Mouse (Mus musculus) hindbrain, postnatal 0 days (tissue): ENCODE results near the gene Lmtk3. TPM values are rescaled to one million over a fixed set of nuclear protein-coding genes. Genes with fewer than 3 reads are reported as not detected.
A peak's percentile ranks its signal among the peaks of the same experiment; 100 is the strongest.

Experiments
- ATAC-seq: fragments of 200-750 bp; cut with Nextera tagmentation; 2 replicates; pipeline ENCODE4 v1.8.0; 2017; ENCODE audit warnings: mild to moderate bottlenecking, moderate TSS enrichment, moderate library complexity
- DNase-seq: peaks from one replicate; pipeline ENCODE4 v3.0.0-alpha.2; 2015; ENCODE audit warnings: low spot score
- H3K27ac ChIP-seq: fragments of 300-500 bp; sonication (generic); 2 replicates; pipeline ENCODE4 v1.5.1; 2014; ENCODE audit warnings: mild to moderate bottlenecking
- H3K27me3 ChIP-seq: fragments of 300-500 bp; sonication (generic); 2 replicates; pipeline ENCODE4 v1.6.1; 2014; ENCODE audit warnings: low read length, mixed read lengths; ENCODE audit not compliant: insufficient read depth
- H3K36me3 ChIP-seq: fragments of 300-500 bp; sonication (generic); 2 replicates; pipeline ENCODE4 v1.6.1; 2014; ENCODE audit warnings: low read length, mixed read lengths; ENCODE audit not compliant: insufficient read depth
- H3K4me1 ChIP-seq: fragments of 300-500 bp; sonication (generic); 2 replicates; pipeline ENCODE4 v1.6.1; 2014; ENCODE audit warnings: antibody characterized with exemption, low read length, mixed read lengths; ENCODE audit not compliant: insufficient read depth
- H3K4me2 ChIP-seq: fragments of 300-500 bp; sonication (generic); 2 replicates; pipeline ENCODE4 v1.6.1; 2014; ENCODE audit warnings: low read depth, mild to moderate bottlenecking, low read length, moderate library complexity, mixed read lengths
- H3K4me3 ChIP-seq: fragments of 300-500 bp; sonication (generic); 2 replicates; pipeline ENCODE4 v1.5.1; 2014; ENCODE audit warnings: low read length
- H3K9ac ChIP-seq: fragments of 300-500 bp; sonication (generic); replicated peaks from 2 replicates; pipeline ENCODE4 v1.6.1; 2014; ENCODE audit warnings: mild to moderate bottlenecking, low read length, moderate library complexity, mixed read lengths
- H3K9me3 ChIP-seq: fragments of 300-500 bp; sonication (generic); 2 replicates; pipeline ENCODE4 v1.6.1; 2016; ENCODE audit warnings: low read length, mixed read lengths
- CTCF ChIP-seq: IDR thresholded peaks from 2 replicates; pipeline ENCODE4 v1.5.1; 2016; ENCODE audit warnings: antibody characterized with exemption, control low read depth, low read depth
- WGBS: fragments of 180-500 bp; shearing (Covaris S2); extraction: QIAGEN DNeasy Blood & Tissue Kit; methylation state at CpG from one replicate; pipeline ENCODE4 v1.1.7; 2014; 5-methylcytosine and 5-hydroxymethylcytosine counted together
- polyA plus RNA-seq: library from polyadenylated mRNA; unstranded; fragments of >200 nt; fragmentation: Nextera tagmentation; extraction: Ambion mirVana; gene quantifications from 2 replicates; pipeline ENCODE4 v1.2.1, GENCODE M21; 2015
- total RNA-seq: library from RNA; depleted of rRNA; stranded (reverse); fragments of >200 nt; gene quantifications from 2 replicates; pipeline ENCODE4 v1.2.3, GENCODE M21; 2014

Lmtk3 gene
- total and polyA plus RNA-seq, 2 experiments from 2014 or later, result 13.6 to 125 TPM

DNA sequence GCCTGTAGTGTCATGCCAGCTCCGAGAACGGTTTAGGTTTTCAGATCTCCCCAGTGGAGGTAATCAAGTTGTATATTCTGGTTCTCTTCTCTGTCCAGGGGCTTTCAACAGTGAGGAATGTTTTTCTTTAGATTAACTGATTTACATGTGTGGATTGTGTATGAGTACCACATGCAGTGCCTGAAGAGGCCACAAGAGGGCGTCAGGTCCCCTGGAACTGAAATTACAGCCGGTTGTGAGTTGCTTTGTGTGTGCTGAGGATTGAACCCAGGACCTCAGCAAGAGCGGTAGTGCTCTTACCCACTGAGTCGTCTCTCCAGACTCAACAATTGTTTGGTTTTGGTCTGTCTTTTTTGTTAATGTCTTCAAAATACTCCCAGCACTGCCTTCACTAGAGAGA lies 37.0 kb upstream of the Lmtk3 start:
- H3K36me3 ChIP-seq, result no peaks in the 10 kb centered on the region
- H3K4me1 ChIP-seq, result no peaks in the 10 kb centered on the region
- H3K27me3 ChIP-seq, result no peaks in the 10 kb centered on the region
- H3K4me2 ChIP-seq, result no peak overlapping the region
- DNase-seq (no peak), ATAC-seq (no peak)
- H3K27ac ChIP-seq, result no peak overlapping the region
- H3K9ac ChIP-seq, result no peak overlapping the region
- 67% methylated on average over 6 of the region's 6 CpGs for WGBS
- peak; percentile 54 for TF ChIP-seq CTCF
- H3K4me3 ChIP-seq, result no peak overlapping the region
- H3K9me3 ChIP-seq, result no peaks in the 10 kb centered on the region

DNA sequence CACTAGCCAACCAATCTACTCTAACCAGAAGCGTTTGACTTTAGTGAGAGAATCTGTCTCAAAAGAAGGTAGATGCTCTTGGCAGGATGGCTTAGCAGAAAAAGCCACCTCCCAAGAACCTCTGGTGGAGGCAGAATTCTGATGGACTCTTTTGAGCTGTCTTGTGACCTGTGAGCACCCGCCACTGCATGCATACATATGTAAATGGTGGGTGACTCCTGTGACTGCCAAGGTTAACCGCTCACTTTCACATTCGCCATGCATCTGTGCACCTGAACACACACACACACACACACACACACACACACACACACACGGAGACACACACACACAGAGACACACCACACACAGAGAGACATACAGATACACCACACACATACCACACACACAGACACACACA lies 36.1 kb upstream of the Lmtk3 start:
- DNase-seq, result no peak
- ATAC-seq, result no peak
- H3K36me3 ChIP-seq, result no peaks in the 10 kb centered on the region
- TF ChIP-seq CTCF, result no peak
- no peaks in the 10 kb centered on the region for H3K9me3 ChIP-seq
- H3K4me3 ChIP-seq, result no peak overlapping the region
- H3K9ac ChIP-seq, result no peak overlapping the region
- 89% methylated on average over 5 of the region's 5 CpGs for WGBS
- H3K27ac ChIP-seq, result no peak overlapping the region
- H3K4me2 ChIP-seq, result no peak overlapping the region
- H3K4me1 ChIP-seq, result no peaks in the 10 kb centered on the region
- H3K27me3 ChIP-seq, result no peaks in the 10 kb centered on the region

DNA sequence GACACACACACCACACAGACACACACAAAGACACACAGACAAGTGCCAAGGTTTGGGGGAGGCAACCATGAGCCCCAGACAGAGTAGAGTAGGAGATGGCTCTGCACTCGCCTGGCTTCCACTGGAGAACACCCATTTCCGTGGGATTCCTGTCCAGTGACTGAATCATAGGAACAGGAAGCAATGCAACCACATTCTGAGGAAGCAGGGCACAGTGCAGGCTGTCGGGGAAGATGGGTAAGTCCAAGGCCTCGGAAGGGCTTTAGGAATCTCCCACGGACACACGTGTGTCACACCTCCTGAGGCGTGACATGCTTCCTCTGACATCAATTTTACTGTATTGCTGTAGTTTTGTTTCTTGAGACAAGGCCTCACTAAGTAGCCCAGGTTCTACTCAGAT lies 35.4 kb upstream of the Lmtk3 start:
- Histone ChIP-seq H3K9me3 (no peaks in the 10 kb centered on the region), H3K27me3 (no peaks in the 10 kb centered on the region), H3K4me2 (no peak overlapping the region), H3K27ac (no peak overlapping the region), H3K4me1 (no peaks in the 10 kb centered on the region), H3K4me3 (no peak overlapping the region), H3K36me3 (no peaks in the 10 kb centered on the region), H3K9ac (no peak overlapping the region)
- DNase-seq (no peak), ATAC-seq (no peak)
- WGBS, result 83% methylated on average over 7 of the region's 7 CpGs
- no peak for TF ChIP-seq CTCF

DNA sequence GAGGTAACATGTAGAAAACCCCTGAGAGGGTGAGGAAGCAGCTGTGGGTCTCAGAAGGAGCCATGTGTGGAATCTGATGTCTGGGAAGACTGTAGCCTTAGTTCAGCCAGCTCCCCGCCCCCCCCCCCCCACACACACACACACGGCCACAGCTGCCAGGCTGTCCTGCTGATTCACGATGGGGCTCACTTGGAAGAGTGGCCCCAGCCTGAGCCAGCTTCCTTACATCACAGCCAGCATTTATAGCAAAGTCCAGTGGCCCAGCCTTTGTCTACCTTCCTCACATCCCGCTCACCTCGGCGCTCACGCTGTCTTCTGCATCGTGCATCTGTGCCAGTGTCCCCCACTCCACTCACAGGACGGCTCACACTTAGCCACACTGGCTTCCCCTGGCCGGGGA lies 34.1 kb upstream of the Lmtk3 start:
- no peaks in the 10 kb centered on the region for H3K36me3 ChIP-seq
- no peaks in the 10 kb centered on the region for H3K9me3 ChIP-seq
- H3K27ac ChIP-seq, result no peak overlapping the region
- 39% methylated on average over 9 of the region's 10 CpGs for WGBS
- ATAC-seq, result 0 out of 2 replicates have a peak, but pooled peaks have one; percentile 44
- no peaks in the 10 kb centered on the region for H3K27me3 ChIP-seq
- no peaks in the 10 kb centered on the region for H3K4me1 ChIP-seq
- no peak for DNase-seq
- H3K4me2 ChIP-seq, result no peak overlapping the region
- no peak for TF ChIP-seq CTCF
- H3K4me3 ChIP-seq, result no peak overlapping the region
- no peak overlapping the region for H3K9ac ChIP-seq

DNA sequence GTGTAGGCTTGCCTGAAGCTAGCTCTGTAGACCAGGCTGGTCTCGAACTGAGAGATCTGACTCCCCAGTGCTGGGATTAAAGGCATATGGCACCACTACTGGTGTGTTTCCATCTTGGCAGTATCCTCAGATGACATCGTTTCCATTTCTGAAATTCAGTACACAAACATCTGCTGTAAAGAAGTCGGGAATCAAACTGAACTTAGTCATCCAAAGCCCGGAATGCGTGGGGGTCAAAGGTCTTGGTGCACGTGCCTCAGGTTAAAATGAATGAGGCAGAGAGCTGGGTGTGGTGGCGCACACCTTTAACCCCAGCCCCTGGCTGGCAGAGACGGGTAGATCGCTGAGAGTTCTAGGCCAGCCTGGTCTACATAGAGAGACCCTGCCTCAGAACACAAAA lies 33.4 kb upstream of the Lmtk3 start:
- Histone ChIP-seq H3K9me3 (no peaks in the 10 kb centered on the region), H3K36me3 (no peaks in the 10 kb centered on the region), H3K4me1 (no peaks in the 10 kb centered on the region), H3K9ac (no peak overlapping the region), H3K4me2 (no peak overlapping the region), H3K27ac (no peak overlapping the region), H3K27me3 (no peaks in the 10 kb centered on the region), H3K4me3 (no peak overlapping the region)
- no peak for TF ChIP-seq CTCF
- DNase-seq, result no peak
- WGBS, result 75% methylated on average over 9 of the region's 9 CpGs
- ATAC-seq, result no peak

DNA sequence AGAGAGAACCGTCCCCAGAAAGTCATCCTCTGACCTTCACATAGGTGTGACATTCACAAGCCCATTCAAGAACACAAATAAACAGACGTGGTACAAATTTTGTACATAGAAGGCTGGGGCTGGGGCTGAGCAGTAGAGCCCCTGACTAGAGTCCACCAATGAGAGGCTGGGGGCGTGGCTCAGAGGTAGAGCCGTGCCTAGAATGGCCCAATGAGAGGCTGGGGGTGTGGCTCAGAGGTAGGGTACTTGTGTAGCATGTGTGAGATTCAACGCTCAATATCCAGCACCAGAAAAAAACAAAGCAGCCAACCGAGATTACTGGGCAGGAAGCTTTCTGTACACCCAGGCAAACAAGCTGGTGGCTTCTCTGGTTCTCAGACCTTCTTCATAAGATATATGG lies 27.8 kb upstream of the Lmtk3 start:
- H3K9ac ChIP-seq, result no peak overlapping the region
- H3K27me3 ChIP-seq, result peaks cover 6% of the 10 kb centered on the region; the same call in 1 of the 2 replicates
- ATAC-seq (no peak), DNase-seq (no peak)
- 52% methylated on average over 6 of the region's 6 CpGs for WGBS
- no peak for TF ChIP-seq CTCF
- no peaks in the 10 kb centered on the region for H3K9me3 ChIP-seq
- H3K4me1 ChIP-seq, result no peaks in the 10 kb centered on the region
- no peak overlapping the region for H3K4me2 ChIP-seq
- no peak overlapping the region for H3K4me3 ChIP-seq
- H3K36me3 ChIP-seq, result no peaks in the 10 kb centered on the region
- no peak overlapping the region for H3K27ac ChIP-seq

DNA sequence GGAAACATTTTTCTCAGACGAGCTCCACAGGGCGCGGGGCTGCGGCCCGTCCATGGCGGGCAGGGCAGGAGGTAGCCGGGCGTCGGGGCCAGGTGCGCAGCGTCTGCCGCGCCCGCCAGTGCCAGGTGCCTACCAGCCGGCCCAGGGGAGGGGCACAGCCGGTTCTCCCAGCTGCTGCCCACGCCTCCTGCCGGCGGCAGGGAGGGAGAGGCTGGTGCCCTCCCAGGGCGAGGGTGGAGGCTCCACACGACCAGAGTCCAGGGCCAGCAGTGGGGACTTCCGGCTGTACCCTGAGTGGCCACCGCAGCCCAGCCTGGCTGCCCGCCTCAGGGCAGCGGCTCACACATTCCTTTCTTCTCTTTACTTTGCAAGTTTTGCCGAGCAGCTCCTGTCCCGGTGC lies 24.1 kb upstream of the Lmtk3 start:
- WGBS, result 20% methylated on average over 20 of the region's 27 CpGs

More for the DNA sequence above, 24.1 kb upstream of the Lmtk3 start:
- Histone ChIP-seq H3K9ac (0 out of 2 replicates have a peak overlapping the region, but pooled peaks have one; percentile 13), H3K27ac (no peak overlapping the region), H3K4me3 (0 out of 2 replicates have a peak overlapping the region, but pooled peaks have one; percentile 2), H3K27me3 (peaks cover 6% of the 10 kb centered on the region; the same call in 1 of the 2 replicates), H3K36me3 (no peaks in the 10 kb centered on the region), H3K4me2 (peak overlapping the region; percentile 31), H3K4me1 (no peaks in the 10 kb centered on the region), H3K9me3 (no peaks in the 10 kb centered on the region)
- TF ChIP-seq CTCF, result no peak
- no peak for ATAC-seq
- no peak for DNase-seq
